Mouse (Mus musculus): ENCODE measurements around the gene Gldc. TPM values are rescaled to one million over a fixed set of nuclear protein-coding genes. Genes with fewer than 3 reads are reported as not detected.

Gldc gene
- total and polyA plus RNA-seq, 3 experiments: 0.11 TPM; not detected in 2

DNA sequence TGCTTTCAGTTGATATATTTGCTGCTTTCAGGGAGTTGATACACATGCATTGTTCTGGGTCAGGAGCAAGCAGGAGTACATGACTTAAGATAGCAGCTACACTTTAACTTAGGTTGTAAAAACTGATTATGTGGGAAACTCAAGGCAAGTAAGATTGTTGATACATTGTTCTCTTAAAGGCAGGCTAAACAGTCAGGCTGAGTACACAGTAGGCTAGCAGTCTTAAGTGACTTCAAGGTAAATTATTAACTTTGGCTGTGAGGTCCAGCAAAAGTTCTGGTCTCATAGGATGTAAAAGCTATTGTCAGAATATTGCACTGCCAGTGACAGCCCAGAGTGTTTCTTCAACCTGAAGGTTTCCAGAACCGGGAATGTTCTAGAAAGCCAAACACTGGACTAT, 31.8 kb upstream of the Gldc start:
- DNase-seq (ENCODE audit: low spot score): no peak
- peaks cover 6% of the 10 kb centered on the region for H3K27me3 ChIP-seq (ENCODE audit: insufficient read depth, low read length)

DNA sequence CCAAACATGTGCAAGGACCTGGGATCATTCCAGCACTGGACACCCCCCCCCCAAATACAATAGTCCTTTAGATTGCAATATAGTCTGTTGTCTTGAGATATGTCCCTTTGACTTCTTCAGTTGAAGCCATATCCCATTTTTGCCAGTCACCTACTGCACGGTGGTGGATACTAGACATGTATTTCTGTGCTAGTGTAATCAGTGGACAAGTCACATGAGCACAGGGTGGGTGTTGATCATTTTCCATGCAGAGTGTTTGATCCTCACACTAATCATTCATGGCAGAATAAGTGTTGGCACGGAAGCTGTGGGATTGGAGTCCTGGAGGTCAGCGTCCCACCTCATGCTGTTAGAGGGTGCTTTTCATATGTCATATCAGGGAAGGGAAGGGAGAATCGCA, 30.6 kb upstream of the Gldc start:
- Histone ChIP-seq H3K4me1 (ENCODE audit: insufficient read depth, low read depth, low read length) (no peaks in the 10 kb centered on the region), H3K36me3 (replicated peaks) (no peaks in the 10 kb centered on the region), H3K27me3 (ENCODE audit: insufficient read depth, low read length) (peaks cover 7% of the 10 kb centered on the region), H3K9me3 (replicated peaks) (no peaks in the 10 kb centered on the region), H3K4me3 (ENCODE audit: low read depth, low read length) (no peak overlapping the region)
- ATAC-seq (ENCODE audit: extremely low read depth, insufficient number of reproducible peaks, low FRiP score, poor library complexity, severe bottlenecking) (no peak), DNase-seq (ENCODE audit: low spot score) (no peak)
- TF ChIP-seq CTCF (IDR thresholded peaks at IDR 0.05; ENCODE audit: low read depth, low read length): no peak
- TF ChIP-seq TAL1 (conservative IDR thresholded peaks at IDR 0.05; ENCODE audit: low read depth, low read length): no peak
- no peak for TF ChIP-seq GATA1 (IDR thresholded peaks at IDR 0.05; ENCODE audit: borderline replicate concordance, low read length)
- no peak for TF ChIP-seq POLR2AphosphoS5 (IDR thresholded peaks at IDR 0.05; ENCODE audit: insufficient replicate concordance, low read depth, low read length)
- no peak for TF ChIP-seq GATA2 (IDR thresholded peaks at IDR 0.05; ENCODE audit: borderline replicate concordance, low read depth, low read length)

More for the DNA sequence above, 31.8 kb upstream of the Gldc start:
- H3K36me3 ChIP-seq (replicated peaks): no peaks in the 10 kb centered on the region
- no peaks in the 10 kb centered on the region for H3K4me1 ChIP-seq (ENCODE audit: insufficient read depth, low read depth, low read length)
- TF ChIP-seq POLR2AphosphoS5 (IDR thresholded peaks at IDR 0.05; ENCODE audit: insufficient replicate concordance, low read depth, low read length) (no peak), GATA1 (IDR thresholded peaks at IDR 0.05; ENCODE audit: borderline replicate concordance, low read length) (no peak), CTCF (IDR thresholded peaks at IDR 0.05; ENCODE audit: low read depth, low read length) (no peak), GATA2 (IDR thresholded peaks at IDR 0.05; ENCODE audit: borderline replicate concordance, low read depth, low read length) (no peak), TAL1 (conservative IDR thresholded peaks at IDR 0.05; ENCODE audit: low read depth, low read length) (no peak)
- no peaks in the 10 kb centered on the region for H3K9me3 ChIP-seq (replicated peaks)
- ATAC-seq (ENCODE audit: extremely low read depth, insufficient number of reproducible peaks, low FRiP score, poor library complexity, severe bottlenecking): no peak
- no peak overlapping the region for H3K4me3 ChIP-seq (ENCODE audit: low read depth, low read length)

DNA sequence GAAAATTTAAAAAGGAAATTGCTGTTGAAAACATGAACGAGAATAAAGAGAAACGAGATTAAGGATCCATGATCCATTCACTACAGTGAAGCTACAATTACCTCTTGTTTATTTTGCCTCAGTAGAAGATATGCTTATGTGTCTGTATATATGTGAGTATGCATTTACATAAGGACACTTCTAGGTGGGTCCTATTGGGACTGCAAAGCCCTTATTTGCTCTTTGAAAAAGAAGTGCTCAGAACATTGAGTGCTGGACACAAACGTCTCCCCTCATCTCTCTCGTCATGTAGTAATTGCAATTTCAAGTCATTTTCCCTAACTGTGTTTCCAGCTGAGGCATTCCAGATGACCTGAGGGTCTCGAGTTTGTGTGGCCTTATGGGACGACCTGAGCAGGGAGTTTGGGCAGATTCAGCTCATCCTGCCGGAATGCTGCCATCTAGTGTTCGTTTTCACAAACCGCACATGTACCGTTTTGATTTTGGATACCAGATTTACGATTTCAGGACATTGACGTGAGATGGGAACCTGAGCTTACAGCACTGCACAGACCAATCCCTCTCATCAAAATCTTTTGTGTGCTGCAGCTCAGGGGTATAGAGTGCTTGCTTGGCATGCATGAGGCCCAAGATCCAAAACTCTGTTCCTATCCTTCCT, 30.1 kb upstream of the Gldc start:
- Histone ChIP-seq H3K4me1 (ENCODE audit: insufficient read depth, low read depth, low read length) (no peaks in the 10 kb centered on the region), H3K27me3 (ENCODE audit: insufficient read depth, low read length) (peaks cover 9% of the 10 kb centered on the region), H3K36me3 (replicated peaks) (no peaks in the 10 kb centered on the region), H3K4me3 (ENCODE audit: low read depth, low read length) (no peak overlapping the region), H3K9me3 (replicated peaks) (no peaks in the 10 kb centered on the region)
- DNase-seq (ENCODE audit: low spot score) (peak; percentile 18), ATAC-seq (ENCODE audit: extremely low read depth, insufficient number of reproducible peaks, low FRiP score, poor library complexity, severe bottlenecking) (no peak)
- peak; percentile 82 for TF ChIP-seq CTCF (IDR thresholded peaks at IDR 0.05; ENCODE audit: low read depth, low read length)
- no peak for TF ChIP-seq TAL1 (conservative IDR thresholded peaks at IDR 0.05; ENCODE audit: low read depth, low read length)

- no peak overlapping the region for H3K4me3 ChIP-seq (ENCODE audit: low read depth, low read length)
- H3K36me3 ChIP-seq (replicated peaks): no peaks in the 10 kb centered on the region
- no peak for ATAC-seq (ENCODE audit: extremely low read depth, insufficient number of reproducible peaks, low FRiP score, poor library complexity, severe bottlenecking)
- TF ChIP-seq CTCF (IDR thresholded peaks at IDR 0.05; ENCODE audit: low read depth, low read length) (no peak), POLR2AphosphoS5 (IDR thresholded peaks at IDR 0.05; ENCODE audit: insufficient replicate concordance, low read depth, low read length) (no peak), GATA1 (IDR thresholded peaks at IDR 0.05; ENCODE audit: borderline replicate concordance, low read length) (no peak), GATA2 (IDR thresholded peaks at IDR 0.05; ENCODE audit: borderline replicate concordance, low read depth, low read length) (no peak), TAL1 (conservative IDR thresholded peaks at IDR 0.05; ENCODE audit: low read depth, low read length) (no peak)
- no peaks in the 10 kb centered on the region for H3K9me3 ChIP-seq (replicated peaks)
- H3K27me3 ChIP-seq (ENCODE audit: insufficient read depth, low read length): peaks cover 10% of the 10 kb centered on the region
- no peaks in the 10 kb centered on the region for H3K4me1 ChIP-seq (ENCODE audit: insufficient read depth, low read depth, low read length)
- DNase-seq (ENCODE audit: low spot score): no peak
Observed at GRCm38 (mm10) chr19:30202177-30202576, 26.9 kb upstream of the Gldc start.

GRCm38 (mm10) chr19:30194999-30195398, 19.8 kb upstream of the Gldc start:
- H3K4me1 ChIP-seq (ENCODE audit: insufficient read depth, low read depth, low read length): no peaks in the 10 kb centered on the region
- no peak for DNase-seq (ENCODE audit: low spot score)
- peaks cover 3% of the 10 kb centered on the region; the same call in 1 of the 2 replicates for H3K27me3 ChIP-seq (ENCODE audit: insufficient read depth, low read length)
- H3K36me3 ChIP-seq (replicated peaks): no peaks in the 10 kb centered on the region
- no peak overlapping the region for H3K4me3 ChIP-seq (ENCODE audit: low read depth, low read length)
- TF ChIP-seq GATA2 (IDR thresholded peaks at IDR 0.05; ENCODE audit: borderline replicate concordance, low read depth, low read length) (no peak), POLR2AphosphoS5 (IDR thresholded peaks at IDR 0.05; ENCODE audit: insufficient replicate concordance, low read depth, low read length) (no peak), CTCF (IDR thresholded peaks at IDR 0.05; ENCODE audit: low read depth, low read length) (no peak), TAL1 (conservative IDR thresholded peaks at IDR 0.05; ENCODE audit: low read depth, low read length) (no peak), GATA1 (IDR thresholded peaks at IDR 0.05; ENCODE audit: borderline replicate concordance, low read length) (no peak)
- no peaks in the 10 kb centered on the region for H3K9me3 ChIP-seq (replicated peaks)
- no peak for ATAC-seq (ENCODE audit: extremely low read depth, insufficient number of reproducible peaks, low FRiP score, poor library complexity, severe bottlenecking)

- no peak overlapping the region for H3K4me3 ChIP-seq (ENCODE audit: low read depth, low read length)
- TF ChIP-seq POLR2AphosphoS5 (IDR thresholded peaks at IDR 0.05; ENCODE audit: insufficient replicate concordance, low read depth, low read length) (no peak), GATA1 (IDR thresholded peaks at IDR 0.05; ENCODE audit: borderline replicate concordance, low read length) (no peak), CTCF (IDR thresholded peaks at IDR 0.05; ENCODE audit: low read depth, low read length) (no peak), TAL1 (conservative IDR thresholded peaks at IDR 0.05; ENCODE audit: low read depth, low read length) (no peak), GATA2 (IDR thresholded peaks at IDR 0.05; ENCODE audit: borderline replicate concordance, low read depth, low read length) (no peak)
- DNase-seq (ENCODE audit: low spot score): no peak
Observed at GRCm38 (mm10) chr19:30187232-30187631, 12.0 kb upstream of the Gldc start.

More at GRCm38 (mm10) chr19:30187232-30187631, 12.0 kb upstream of the Gldc start:
- Histone ChIP-seq H3K4me1 (ENCODE audit: insufficient read depth, low read depth, low read length) (no peaks in the 10 kb centered on the region), H3K27me3 (ENCODE audit: insufficient read depth, low read length) (no peaks in the 10 kb centered on the region), H3K36me3 (replicated peaks) (no peaks in the 10 kb centered on the region), H3K9me3 (replicated peaks) (no peaks in the 10 kb centered on the region; the same call in 1 of the 2 replicates)
- ATAC-seq (ENCODE audit: extremely low read depth, insufficient number of reproducible peaks, low FRiP score, poor library complexity, severe bottlenecking): no peak

Data from G1E (cell line).